Mouse (Mus musculus) liver, embryonic 14.5 days (tissue): ENCODE data around the gene Cnn3.

Experiments
- CTCF ChIP-seq: IDR thresholded peaks from 2 replicates; pipeline ENCODE4 v1.5.1; 2016; ENCODE audit warnings: antibody characterized with exemption, low read depth, control low read depth
- EP300 ChIP-seq: IDR thresholded peaks from 2 replicates; pipeline ENCODE4 v1.6.1; 2016; ENCODE audit warnings: antibody characterized with exemption, low read depth

GRCm38 (mm10) chr3:121461477-121461876 is 35.2 kb downstream of the Cnn3 start:
- TF ChIP-seq CTCF (no peak), EP300 (no peak)
